Mouse (Mus musculus) small intestine, adult 2 months (tissue): ENCODE measurements around the gene Dhx40.

ENCODE experiments used
- CTCF ChIP-seq: fragments of 200-500 bp; IDR thresholded peaks from 2 replicates; pipeline ENCODE4 v1.5.1; 2012; ENCODE audit warnings: low read depth, mild to moderate bottlenecking, control low read depth, inconsistent platforms, low read length, moderate library complexity, mixed read lengths; ENCODE audit not compliant: insufficient replicate concordance, insufficient read length; ENCODE audit errors: extremely low read depth
- POLR2A ChIP-seq: fragments of 200-500 bp; IDR thresholded peaks from 2 replicates; pipeline ENCODE4 v1.6.1; 2012; ENCODE audit warnings: low read depth, mild to moderate bottlenecking, control low read depth, inconsistent platforms, low read length, moderate library complexity

DNA sequence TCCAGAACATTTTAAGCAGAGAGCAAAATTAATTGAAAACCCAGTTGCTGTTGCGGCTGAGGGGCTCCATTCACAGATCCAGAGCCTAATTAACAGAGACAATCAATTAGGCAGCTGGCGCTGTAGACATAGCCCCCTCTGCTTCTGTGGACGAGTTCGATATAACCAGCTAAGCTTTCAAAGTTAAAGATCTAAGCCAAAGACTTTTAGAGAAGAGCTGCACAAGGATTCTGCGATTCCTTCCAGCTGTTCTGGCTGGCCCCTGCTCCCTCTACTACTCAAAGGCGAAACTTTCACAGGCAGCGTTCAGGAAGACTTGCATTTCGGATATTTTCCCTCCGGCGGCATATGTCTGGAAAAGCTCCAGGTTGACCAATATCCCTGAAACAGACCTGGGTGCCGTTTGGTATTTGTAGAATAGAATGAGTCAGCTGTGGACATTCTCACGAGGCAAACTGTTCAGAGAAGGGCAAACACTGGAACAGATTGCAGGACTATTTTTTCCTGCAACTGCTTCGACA lies 45.0 kb upstream of the Dhx40 start:
- TF ChIP-seq POLR2A = no peak
- TF ChIP-seq CTCF = no peak
